In genomic region chr13:112140871-112141270, GRCm38 (mm10) we compare ENCODE assay signal across 15 mouse cellular contexts.
"Had no signal": no experiment of that assay in that cellular context is flagged by ENCODE, and none has a peak within 500 bp of the region (broad histone marks: within the 10 kb centered on the region; RNA-seq: fewer than 3 reads in every experiment).

No protein-coding gene starts in this region.

- DNase-seq: cerebellum, adult 9-10 months; cerebellum, adult 9-11 months; cerebellum, postnatal 10 days; cerebellum, postnatal 14 days; cerebellum, postnatal 25 days; cerebellum, postnatal 36 days; embryo, embryonic 11 days; forebrain, postnatal 0 days; gastrocnemius, adult 2 months; gastrocnemius, postnatal 10 days; gastrocnemius, postnatal 14 days; gastrocnemius, postnatal 25 days; gastrocnemius, postnatal 36 days; heart, adult 18-20 months; heart, adult 2 months had no signal
